Mouse (Mus musculus) kidney, adult 2 months (tissue): ENCODE measurements around the gene Gabbr2.

ENCODE experiments used
- CTCF ChIP-seq: fragments of 200-500 bp; conservative IDR thresholded peaks from 2 replicates; pipeline ENCODE4 v1.5.1; 2011; ENCODE audit warnings: low read depth, mild to moderate bottlenecking, control low read depth, low read length, moderate library complexity, mixed read lengths; ENCODE audit not compliant: insufficient read depth, insufficient read length
- POLR2A ChIP-seq: fragments of 200-500 bp; IDR thresholded peaks from one replicate; pipeline ENCODE4 v1.6.1; 2011; ENCODE audit warnings: low read depth, low read length, control low read depth

GRCm38 (mm10) chr4:46710018-46710417 lies 281.7 kb downstream of the Gabbr2 start:
- TF ChIP-seq CTCF (no peak), POLR2A (no peak)
